Mouse (Mus musculus) midbrain, embryonic 16.5 days (tissue): ENCODE measurements at regions not wholly inside any gene's neighbourhood (a gene's known extent, or its start where the extent isn't known, plus 50 kb on each side); places are given as distances from the start of the nearest gene placed in this dataset.

Source experiments
- ATAC-seq: fragments of 200-750 bp; cut with Nextera tagmentation; 2 replicates; pipeline ENCODE4 v1.8.0; 2017; ENCODE audit warnings: moderate TSS enrichment
- H3K27ac ChIP-seq: fragments of 300-500 bp; sonication (generic); 2 replicates; pipeline ENCODE4 v1.5.1; 2014; ENCODE audit warnings: mild to moderate bottlenecking, low read length, mixed read lengths
- H3K27me3 ChIP-seq: fragments of 300-500 bp; sonication (generic); 2 replicates; pipeline ENCODE4 v1.6.1; 2014; ENCODE audit warnings: low read depth, low read length, mixed read lengths; ENCODE audit not compliant: control insufficient read depth, insufficient read depth
- H3K36me3 ChIP-seq: fragments of 300-500 bp; sonication (generic); 2 replicates; pipeline ENCODE4 v1.6.1; 2014; ENCODE audit warnings: mild to moderate bottlenecking, low read length, moderate library complexity, mixed read lengths; ENCODE audit not compliant: control insufficient read depth, insufficient read depth
- H3K4me1 ChIP-seq: fragments of 300-500 bp; sonication (generic); 2 replicates; pipeline ENCODE4 v1.6.1; 2014; ENCODE audit warnings: mild to moderate bottlenecking, low read length, mixed read lengths; ENCODE audit not compliant: control insufficient read depth, insufficient read depth
- H3K4me2 ChIP-seq: fragments of 300-500 bp; sonication (generic); 2 replicates; pipeline ENCODE4 v1.6.1; 2014; ENCODE audit warnings: mild to moderate bottlenecking, low read length, mixed read lengths
- H3K4me3 ChIP-seq: fragments of 300-500 bp; sonication (generic); 2 replicates; pipeline ENCODE4 v1.5.1; 2014; ENCODE audit warnings: low read depth, mild to moderate bottlenecking, low read length, moderate library complexity, mixed read lengths
- H3K9ac ChIP-seq: fragments of 300-500 bp; sonication (generic); 2 replicates; pipeline ENCODE4 v1.6.1; 2014; ENCODE audit warnings: low read depth, low read length, mixed read lengths
- H3K9me3 ChIP-seq: fragments of 300-500 bp; sonication (generic); replicated peaks from 2 replicates; pipeline ENCODE4 v1.6.1; 2014; ENCODE audit warnings: mild to moderate bottlenecking, low read length, mixed read lengths; ENCODE audit not compliant: control insufficient read depth, poor library complexity, severe bottlenecking
- WGBS: fragments of 180-500 bp; shearing (Covaris S2); extraction: QIAGEN DNeasy Blood & Tissue Kit; methylation state at CpG from one replicate; pipeline ENCODE4 v1.1.7; 2014; 5-methylcytosine and 5-hydroxymethylcytosine counted together

- Histone ChIP-seq H3K4me1 (no peaks in the 10 kb centered on the region), H3K9ac (no peak overlapping the region), H3K4me3 (no peak overlapping the region), H3K27me3 (no peaks in the 10 kb centered on the region), H3K9me3 (no peaks in the 10 kb centered on the region), H3K27ac (no peak overlapping the region), H3K36me3 (no peaks in the 10 kb centered on the region), H3K4me2 (no peak overlapping the region)
- 88% methylated on average over 1 of the region's 1 CpGs for WGBS
- no peak for ATAC-seq
Observed at GRCm38 (mm10) chr1:158181296-158181695, 174.8 kb downstream of the Brinp2 start.

- H3K27ac ChIP-seq, result no peak overlapping the region
- H3K27me3 ChIP-seq, result no peaks in the 10 kb centered on the region
- no peak overlapping the region for H3K4me3 ChIP-seq
- H3K9ac ChIP-seq, result no peak overlapping the region
- H3K36me3 ChIP-seq, result no peaks in the 10 kb centered on the region
- ATAC-seq, result no peak
- no peaks in the 10 kb centered on the region for H3K9me3 ChIP-seq
- H3K4me1 ChIP-seq, result 0 out of 2 replicates have a peak, but pooled peaks cover 2% of the 10 kb centered on the region
- no peak overlapping the region for H3K4me2 ChIP-seq
- 70% methylated on average over 8 of the region's 8 CpGs for WGBS
Observed at GRCm38 (mm10) chr1:158187651-158188050, 168.5 kb downstream of the Brinp2 start.

- 46% methylated on average over 12 of the region's 12 CpGs for WGBS
- H3K4me2 ChIP-seq, result no peak overlapping the region
- no peak overlapping the region for H3K9ac ChIP-seq
- no peaks in the 10 kb centered on the region for H3K27me3 ChIP-seq
- no peaks in the 10 kb centered on the region for H3K36me3 ChIP-seq
- H3K27ac ChIP-seq, result no peak overlapping the region
- no peaks in the 10 kb centered on the region for H3K9me3 ChIP-seq
- peak; percentile 67 for ATAC-seq
- 0 out of 2 replicates have a peak, but pooled peaks cover 2% of the 10 kb centered on the region for H3K4me1 ChIP-seq
- H3K4me3 ChIP-seq, result no peak overlapping the region
Observed at GRCm38 (mm10) chr1:158192841-158193551, 163.1 kb downstream of the Brinp2 start.

GRCm38 (mm10) chr1:158193968-158194565 is 162.1 kb downstream of the Brinp2 start:
- no peaks in the 10 kb centered on the region for H3K9me3 ChIP-seq
- no peaks in the 10 kb centered on the region for H3K36me3 ChIP-seq
- H3K27me3 ChIP-seq, result no peaks in the 10 kb centered on the region
- no peak overlapping the region for H3K9ac ChIP-seq
- ATAC-seq, result no peak
- H3K27ac ChIP-seq, result no peak overlapping the region
- no peak overlapping the region for H3K4me2 ChIP-seq
- 83% methylated on average over 12 of the region's 12 CpGs for WGBS
- 0 out of 2 replicates have a peak, but pooled peaks cover 2% of the 10 kb centered on the region for H3K4me1 ChIP-seq
- no peak overlapping the region for H3K4me3 ChIP-seq
